Mouse (Mus musculus): ENCODE data around the gene Kctd20.

GRCm38 (mm10) chr17:28982591-28982990, 30.8 kb downstream of the Kctd20 start:
- TF ChIP-seq CTCF (IDR thresholded peaks at IDR 0.05; ENCODE audit: low read depth) (no peak), EP300 (IDR thresholded peaks at IDR 0.05; ENCODE audit: low read depth) (no peak)

Data from heart, postnatal 0 days (tissue).